Mouse (Mus musculus) mesoderm, embryonic 11.5 days (tissue): ENCODE data around the gene Plpp2.

Experiments used
- DNase-seq: peaks from one replicate; pipeline ENCODE4 v3.0.0-alpha.2; 2012; ENCODE audit warnings: low read depth, low spot score

Gene Plpp2

DNA sequence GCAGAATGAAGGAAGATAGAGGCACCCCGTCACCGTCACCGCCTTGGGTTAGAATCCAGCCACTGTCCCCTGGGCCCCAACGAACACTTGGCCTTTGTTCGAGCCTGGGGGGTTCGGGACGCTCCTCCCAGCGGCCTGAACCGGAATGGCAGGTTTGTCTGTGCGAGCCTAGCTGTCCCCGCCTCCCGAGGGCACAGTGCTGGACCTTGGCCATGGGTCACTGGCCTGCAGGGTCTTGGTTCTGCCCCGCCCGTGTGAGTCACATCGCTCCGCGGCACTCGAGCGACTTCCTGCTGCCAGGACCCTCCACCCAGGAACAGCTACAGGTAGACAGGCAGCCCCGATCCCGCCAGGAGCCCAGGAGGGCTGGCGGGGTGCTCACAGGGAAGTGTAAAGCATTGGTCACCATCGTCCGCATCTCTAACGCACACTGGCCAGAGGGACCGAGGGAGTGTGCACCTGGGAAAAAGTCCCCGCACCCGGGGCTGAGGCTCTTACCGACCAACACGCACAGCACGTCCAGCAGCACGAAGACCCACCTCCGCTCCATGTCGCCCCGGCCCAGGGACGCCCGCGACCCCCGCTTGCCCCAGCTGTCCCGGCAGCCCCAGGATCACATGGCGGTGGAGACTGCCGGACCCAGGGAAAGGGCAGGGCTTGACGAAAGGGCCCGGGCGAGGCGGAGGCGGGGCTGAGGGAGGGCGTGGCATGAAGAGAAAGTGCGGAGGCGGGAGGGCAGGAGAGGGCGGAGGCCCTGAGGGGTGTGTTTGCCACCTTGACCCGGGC is at the start of gene Plpp2:
Plpp2 (minus strand) TSS at position 671 of the 786 bp plus-strand sequence.
- peak; percentile 82 for DNase-seq

DNA sequence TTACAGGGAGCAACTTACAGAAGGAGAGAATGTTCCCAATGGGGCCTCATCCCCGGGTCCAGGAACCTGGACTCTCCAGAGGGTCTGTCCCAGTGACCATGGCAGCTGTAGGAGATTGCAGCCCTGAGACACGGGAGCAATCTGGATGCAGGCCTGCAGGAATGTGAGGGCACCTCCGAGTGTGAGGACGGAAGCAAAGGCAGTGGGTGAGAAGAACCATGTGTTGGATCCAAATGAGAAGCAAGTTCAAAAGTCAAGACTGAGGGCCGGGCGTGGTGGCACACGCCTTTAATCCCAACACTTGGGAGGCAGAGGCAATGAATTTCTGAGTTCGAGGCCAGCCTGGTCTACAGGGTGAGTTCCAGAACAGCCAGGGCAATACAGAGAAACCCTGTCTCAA is 47.9 kb upstream of the Plpp2 start:
- DNase-seq, result no peak

DNA sequence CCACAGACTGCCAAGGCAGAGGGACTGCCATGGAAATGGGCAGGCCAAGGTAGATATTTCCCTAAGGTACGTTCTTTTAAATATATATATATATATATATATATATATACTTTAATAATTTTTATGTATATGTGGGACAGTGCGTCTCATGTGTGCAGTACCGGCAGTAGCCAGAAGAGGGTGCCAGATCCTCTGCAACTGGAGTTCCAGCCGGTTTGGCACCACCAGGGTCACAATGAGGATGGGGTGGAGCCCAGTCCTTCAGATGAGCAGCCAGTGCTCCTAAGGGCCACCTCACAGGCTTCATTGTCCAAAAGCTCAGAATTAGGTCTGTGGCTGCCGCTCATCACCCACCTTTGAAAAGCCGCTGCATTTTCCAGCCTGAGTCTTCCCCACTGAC is 47.2 kb upstream of the Plpp2 start:
- peak; percentile 69 for DNase-seq

DNA sequence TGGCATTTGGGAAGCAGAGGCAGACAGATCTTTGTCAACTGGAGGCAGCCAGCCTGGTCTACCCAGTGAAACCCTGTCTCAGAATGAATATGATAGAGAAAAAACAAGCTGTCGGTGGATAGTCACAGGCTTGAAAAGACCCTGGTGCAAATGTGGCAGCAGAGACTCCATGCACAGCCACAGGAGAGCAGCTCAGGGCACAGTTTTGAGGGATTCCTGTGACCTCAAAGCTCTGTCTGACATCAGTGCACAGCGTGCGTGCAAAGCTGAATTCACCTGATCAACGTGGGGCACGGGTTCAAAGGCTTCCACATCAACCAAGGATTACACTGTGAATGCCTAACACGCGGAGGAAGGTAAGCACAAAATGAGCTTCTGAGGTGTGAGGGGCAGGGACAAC is 46.8 kb upstream of the Plpp2 start:
- no peak for DNase-seq

DNA sequence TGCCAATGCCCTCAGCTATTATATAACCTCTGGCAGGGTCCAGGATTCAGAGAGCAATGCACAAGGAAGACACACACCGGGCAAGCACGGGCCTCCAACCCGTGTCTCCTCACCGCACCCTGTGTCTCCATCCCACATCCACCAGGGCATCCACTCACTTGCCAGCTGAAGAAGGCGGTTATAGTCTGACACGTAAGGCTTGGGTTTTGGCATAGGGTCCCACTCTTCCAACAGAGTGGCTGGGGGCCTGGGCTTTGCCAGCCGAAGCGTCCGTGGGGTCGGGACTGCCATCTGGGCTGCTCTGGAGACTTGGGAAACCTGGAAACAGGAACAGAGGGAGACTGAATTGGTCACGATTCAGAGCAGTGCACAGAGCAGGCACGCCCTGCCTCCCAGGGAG is 46.2 kb upstream of the Plpp2 start:
- DNase-seq, result no peak

DNA sequence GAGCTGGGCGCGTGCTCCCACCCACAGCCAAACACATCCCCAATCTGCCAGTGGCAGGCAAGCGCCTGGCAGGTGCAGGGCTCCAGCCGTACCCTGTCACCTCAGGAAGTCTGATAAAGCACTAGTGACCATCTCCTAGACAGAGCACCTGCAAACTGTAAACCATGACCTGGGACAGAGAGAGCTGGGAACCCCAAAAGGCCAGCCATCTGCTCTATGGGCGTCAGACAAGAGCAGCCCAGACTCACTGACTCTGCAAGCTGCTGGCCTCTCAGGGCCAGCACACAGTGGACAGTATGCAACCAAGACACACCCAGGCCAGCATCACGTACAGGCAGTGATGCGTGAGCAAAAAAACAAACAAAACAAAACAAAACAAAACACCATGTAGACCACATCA is 45.3 kb upstream of the Plpp2 start:
- no peak for DNase-seq

DNA sequence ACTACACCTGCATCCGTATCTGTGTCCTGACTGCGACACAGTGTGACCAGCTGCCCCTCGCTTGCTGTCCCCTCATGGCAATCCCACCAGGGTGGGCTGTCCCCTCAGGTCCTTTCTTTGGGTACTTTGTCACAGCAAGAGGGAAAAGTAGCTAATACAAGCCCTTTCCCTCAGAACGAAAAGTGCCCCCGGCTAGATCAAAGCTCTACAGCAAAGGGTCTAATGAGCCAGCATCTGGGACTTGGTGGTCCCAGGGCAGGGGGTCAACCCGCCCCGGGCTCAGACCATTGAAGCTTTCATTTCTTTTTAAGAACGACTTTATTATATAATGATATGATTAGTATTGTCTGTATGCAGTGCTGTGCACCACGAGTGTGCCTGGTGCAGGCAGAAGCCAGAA is 44.7 kb upstream of the Plpp2 start:
- DNase-seq, result no peak

DNA sequence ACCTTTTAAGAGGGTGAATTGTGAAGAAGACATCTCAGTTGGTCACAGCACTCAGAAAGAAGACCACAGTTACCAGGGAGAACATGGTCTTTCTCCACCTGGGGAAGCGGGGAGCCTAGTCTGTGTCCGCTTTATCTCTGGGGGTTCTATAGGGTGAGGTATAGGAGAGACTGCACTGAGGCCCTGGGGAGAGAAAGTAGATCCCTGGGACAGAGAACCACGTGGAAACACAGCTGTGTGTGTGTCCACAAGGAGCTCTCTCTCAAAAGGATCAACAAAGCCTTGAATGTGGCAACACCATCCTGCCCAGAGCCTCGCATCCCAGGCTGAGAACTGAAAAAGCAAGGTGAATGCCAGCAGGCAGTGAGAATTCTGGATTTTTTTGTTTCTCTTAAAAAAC is 43.8 kb upstream of the Plpp2 start:
- no peak for DNase-seq

DNA sequence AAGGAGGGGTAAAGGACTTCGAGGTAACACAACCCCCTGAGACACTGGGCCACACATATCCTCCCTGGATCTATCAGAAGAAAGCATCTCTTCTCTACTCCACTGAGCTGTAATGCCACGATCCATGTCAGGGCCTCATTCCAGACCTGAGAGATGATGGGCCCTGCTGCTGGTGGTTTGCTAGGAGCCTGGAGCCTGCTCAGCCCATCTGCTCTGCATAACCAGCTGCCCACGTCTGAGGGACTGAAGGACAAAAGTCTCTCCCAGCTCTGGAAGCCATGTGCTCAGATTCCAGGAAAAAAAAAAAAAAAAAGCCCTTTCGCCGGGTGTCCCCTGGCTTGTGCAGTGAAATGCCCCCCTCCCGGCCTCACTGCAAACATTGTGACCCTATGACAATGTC is 42.2 kb upstream of the Plpp2 start:
- no peak for DNase-seq

DNA sequence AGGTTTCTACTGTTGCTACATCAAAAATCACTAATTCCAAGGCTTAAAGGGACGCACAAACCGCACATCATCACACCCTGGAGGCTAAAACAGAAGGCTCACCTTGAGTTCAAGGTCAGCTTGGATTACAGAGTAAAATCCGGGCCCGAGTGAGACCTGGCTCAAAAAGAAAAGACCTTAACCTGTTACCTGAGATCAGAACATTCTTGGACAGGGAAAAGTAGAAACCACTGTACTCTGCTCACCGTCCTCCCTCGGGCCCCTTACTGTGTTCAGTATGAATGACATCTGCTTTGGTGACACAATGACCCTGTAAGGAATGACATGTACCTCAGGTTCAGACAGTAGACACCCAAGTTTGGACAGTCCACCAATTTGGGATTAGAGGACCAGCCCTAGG is 41.2 kb upstream of the Plpp2 start:
- DNase-seq, result no peak

DNA sequence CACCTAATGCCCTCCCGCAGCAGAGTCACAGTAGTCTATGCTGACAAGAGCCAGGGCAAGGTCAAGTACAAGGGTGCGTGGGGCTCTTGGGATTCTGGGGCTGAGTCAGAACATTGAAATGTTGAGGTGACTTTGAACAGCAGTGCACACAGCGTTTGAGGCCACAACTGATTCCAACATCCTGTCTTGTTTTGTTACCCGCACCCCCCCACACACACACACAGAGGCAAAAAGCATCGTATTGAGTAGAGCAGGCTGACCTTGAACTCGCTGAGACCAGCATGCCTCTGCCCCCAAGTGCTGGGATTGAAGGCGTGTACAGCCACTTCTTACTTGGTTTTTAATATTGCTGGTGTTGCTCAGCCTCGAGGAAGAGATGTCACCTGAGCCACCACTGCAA is 40.8 kb upstream of the Plpp2 start:
- DNase-seq, result no peak

DNA sequence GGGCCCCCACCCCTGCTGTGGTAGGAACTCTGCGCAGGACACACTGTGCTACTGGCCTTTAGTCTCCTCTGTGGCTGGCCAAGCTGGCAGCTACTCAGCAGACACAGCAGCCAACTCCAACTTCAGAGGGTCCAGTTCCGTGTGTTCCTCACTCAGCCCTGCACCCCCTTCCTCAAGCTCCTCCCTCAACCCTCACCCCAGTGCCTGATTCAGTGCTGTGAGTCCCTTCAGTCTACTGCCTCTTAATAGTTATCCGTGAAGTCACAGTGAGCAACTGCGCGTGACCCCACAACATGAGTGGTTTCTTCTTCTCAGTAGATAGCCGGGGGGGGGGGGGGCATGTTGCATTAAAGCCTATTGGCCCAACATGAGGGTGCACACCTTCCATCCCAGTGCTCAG is 40.0 kb upstream of the Plpp2 start:
- no peak for DNase-seq

DNA sequence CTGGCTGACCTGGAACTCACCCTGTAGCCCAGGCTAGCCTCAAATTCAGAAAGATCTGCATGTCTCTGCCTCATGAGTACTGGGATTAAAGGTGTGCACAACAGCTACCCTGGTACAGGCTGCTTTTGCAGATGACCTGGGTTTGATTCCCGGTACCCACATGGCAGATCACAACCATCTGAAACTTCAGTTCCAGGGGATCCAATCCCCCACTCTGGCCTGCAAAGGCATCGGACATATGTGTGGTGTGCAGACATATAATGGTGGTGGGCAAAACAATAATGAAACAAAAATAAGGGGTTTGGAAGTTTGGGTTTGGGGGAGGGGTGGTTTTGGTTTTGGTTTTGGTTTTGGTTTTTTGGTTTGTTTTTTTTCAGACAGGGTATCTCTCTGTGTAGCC is 37.7 kb upstream of the Plpp2 start:
- no peak for DNase-seq

DNA sequence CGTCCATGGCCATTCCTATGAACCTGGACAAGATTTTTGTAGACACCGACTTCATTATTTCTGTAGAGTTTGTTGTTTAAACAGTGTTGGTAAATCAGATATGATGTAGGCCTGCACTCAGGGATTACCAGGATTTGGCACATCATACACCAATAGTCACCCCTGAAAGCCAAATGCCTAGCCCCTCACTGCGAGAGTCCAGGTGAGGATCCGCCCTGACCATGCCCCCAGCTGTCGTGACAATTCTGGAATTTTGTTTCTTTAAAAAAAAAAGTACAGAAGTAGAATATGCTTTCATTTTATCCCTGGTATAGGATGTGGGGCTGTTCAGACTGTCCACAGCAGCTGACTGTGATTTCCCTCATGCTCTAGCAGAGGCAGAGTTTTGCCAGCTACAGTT is 36.3 kb upstream of the Plpp2 start:
- no peak for DNase-seq

DNA sequence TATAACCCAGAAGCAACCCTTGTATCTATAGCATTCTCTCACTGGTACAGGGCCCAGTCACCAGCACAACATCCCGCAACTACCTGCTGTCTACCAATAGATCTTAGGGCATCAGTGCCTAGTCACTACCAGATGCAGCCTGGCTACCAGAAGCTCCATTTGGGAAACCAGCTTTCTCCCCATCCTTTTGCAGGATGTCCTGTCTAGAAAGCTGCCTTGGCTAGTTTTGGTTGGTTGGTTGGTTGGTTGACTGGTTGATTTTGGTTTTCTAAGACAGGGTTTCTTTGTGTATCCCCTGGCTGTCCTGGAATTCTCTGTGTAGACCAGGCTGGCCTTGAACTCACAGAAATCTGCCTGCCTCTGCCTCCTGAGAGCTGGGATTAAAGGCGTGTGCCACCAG is 26.1 kb upstream of the Plpp2 start:
- no peak for DNase-seq

DNA sequence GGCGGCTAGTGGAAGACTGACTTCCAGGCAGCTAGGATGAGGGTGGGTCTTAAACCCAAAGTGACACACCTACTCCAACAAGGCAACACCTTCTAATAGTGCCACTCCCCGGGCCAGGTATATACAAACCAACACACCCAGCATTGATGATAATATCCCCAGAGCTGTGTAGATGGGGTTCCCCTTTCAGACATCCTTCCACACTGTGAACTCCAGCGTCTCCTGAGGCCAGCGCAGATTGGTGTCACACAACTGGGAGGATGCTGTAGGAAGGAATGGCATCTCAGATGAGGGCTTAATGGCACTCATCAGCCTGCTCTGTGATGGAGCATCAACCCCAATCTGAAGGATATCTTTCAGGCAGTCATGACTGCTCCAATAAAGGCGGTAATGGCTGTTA is 23.9 kb upstream of the Plpp2 start:
- no peak for DNase-seq

DNA sequence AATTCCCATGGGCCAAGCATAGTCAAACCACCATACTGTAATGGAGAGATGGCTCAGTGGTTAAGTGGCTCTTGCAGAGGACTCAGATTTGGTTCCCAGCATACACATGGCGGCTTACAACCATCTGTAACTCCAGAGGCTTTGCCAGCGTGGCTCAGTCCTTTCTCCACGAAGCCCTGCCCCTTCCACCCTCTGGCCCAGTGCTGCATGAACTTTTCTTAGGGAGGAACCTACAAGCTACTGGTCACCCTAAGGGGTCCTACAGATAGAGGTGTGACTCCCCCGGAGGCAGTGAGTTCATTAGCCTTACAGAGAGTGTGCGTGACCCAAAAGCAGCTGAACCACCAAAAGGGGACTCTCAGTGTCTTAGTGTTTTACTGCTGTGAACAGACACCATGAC is 23.4 kb upstream of the Plpp2 start:
- DNase-seq, result no peak

DNA sequence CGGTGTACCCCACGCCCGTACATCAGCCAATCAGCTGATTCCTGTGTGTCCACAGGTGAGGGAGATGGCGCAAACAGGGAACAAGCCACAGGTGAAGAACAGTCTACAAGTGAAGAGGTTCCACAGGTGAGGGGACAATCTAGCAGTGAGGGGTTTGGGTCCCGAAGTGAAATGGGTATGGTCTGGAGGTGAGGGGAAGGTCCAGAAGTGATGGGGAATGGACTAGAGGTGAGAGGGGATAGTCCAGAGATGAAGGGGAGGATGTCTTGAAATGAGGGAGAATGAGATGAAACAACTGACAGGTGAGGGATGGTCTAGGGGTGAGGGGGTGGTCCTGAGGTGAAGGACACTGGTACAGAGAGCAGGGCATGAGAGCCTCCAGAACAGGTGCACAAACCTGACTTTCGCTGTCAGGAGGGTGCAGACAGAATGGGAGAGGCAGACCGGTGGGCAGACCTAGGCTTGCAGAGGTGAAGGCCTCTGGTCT is 21.7 kb upstream of the Plpp2 start:
- no peak for DNase-seq

DNA sequence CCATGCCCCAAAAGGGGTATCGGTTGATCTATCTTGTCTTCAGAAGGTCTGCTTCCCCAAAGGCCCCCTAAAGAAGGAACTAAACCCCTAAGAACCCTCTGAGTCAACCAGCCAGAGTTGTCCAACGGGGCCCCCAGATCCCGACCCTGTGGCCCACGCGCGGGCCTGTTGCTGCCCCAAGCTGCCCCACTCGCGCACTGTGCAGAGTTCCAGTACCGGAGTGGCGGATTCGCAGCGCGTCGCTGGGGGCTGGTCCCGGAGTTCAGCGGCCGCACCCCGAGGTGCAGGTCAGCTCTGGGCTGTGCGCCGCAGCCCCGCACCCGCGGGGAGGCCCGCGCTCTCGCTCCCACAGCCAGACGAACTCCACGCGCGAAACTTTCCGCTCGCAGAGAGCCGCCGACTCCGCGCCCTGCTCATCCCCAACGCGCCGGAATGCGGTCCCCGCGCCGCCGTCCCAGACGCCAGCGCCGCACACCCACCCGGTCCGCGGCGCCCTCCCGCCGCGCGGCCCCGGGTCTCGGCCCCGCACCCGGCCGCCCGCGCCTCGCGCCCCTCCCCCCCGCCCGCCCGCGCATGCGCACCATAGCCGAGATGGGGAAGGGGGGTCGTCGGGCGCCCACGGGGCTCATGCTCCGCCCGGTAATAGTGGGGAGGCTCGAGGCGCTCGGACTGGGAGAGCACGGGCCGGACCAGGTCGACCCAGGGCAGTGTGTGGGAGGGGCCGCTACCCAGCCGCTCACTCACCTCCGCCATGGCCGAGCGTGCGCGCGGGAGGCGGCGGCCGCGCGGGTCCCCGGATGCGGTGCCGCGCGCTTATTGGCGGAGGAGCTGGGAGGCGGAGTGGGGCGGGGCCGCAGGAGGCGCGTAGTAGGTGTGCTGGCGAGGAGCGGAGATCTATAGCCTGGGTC is 21.0 kb upstream of the Plpp2 start, which contains the start of gene Mier2:
Mier2 (minus strand) TSS at position 870 of the 908 bp plus-strand sequence.
- DNase-seq, result peak; percentile 69

DNA sequence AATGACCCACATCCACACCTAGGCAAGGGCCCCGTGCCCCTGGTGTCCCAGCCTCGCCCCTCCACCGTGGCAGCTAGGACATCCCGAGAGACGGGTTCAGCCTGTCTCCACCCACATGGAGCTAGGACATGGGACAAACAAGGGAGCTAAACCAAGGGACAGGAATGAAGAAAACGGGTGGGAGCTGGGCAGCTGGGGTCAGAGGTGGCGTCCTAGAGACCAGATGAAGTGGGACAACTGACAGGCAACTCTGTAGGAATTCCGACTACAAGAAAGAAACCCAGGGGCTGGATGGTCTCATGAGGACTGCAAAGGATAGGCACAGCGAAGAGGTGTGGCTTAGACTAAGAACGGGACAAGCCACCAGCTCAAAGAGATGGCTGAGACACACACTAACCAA is 20.1 kb upstream of the Plpp2 start:
- DNase-seq, result no peak

DNA sequence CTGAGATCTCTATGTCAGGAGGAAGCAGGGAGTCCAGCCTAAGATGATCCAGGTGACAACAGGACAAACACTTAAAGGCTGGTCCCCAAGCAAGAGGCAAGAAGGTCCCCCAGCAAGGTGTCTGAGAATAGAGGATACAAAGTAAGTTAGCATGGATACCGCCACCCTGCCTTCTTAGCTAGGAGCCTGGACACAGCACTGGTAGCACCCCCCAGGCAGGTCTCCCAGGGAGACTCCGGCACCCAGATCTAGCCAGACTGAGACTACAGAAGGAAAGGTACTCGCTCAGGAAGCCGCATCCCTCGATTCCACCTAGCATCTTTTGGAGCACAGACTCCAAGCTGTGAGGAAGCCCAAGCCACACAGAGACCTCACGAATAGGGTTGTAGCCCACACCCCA is 19.6 kb upstream of the Plpp2 start:
- no peak for DNase-seq

DNA sequence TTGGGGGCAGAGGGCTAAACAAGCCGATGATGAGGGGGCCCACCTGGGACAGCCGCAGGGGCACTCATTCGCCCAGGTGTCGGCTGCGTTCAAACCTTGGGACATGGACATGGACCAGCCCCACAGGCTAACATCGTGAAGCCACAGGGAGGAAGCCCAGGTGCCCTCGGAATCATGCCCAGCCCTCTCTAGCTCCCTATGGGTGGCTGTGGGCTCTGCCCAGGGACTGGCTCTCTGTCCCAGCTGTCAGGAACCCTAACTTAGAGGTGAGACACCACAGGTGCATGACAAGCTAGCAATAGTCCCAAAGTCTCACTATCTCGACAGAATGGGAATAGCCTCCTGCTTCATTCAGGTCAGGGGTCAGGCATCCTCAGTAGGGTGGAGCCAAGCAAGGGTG is 18.9 kb upstream of the Plpp2 start:
- no peak for DNase-seq

DNA sequence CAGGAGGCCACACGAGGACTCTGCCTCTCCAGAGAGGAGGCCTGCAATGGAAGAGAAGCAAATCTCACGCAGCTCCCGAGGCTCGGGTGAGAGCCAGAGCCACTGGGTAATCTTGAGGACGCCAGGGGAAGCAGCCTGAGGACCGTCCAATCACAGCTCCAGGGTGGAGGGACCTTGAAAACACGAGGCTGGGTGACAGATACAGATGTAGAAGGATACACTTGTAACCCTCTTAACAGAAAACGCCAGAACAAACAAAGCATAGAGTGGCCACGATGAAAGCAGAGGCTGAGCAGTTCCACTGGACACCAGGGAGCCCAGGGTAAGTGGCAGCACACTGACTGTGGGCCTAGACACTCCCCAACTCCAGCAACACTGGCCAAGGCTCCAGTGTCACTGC is 16.8 kb upstream of the Plpp2 start:
- DNase-seq, result no peak
